Mouse (Mus musculus): ENCODE measurements around the gene Mbnl1.

Gene Mbnl1

DNA sequence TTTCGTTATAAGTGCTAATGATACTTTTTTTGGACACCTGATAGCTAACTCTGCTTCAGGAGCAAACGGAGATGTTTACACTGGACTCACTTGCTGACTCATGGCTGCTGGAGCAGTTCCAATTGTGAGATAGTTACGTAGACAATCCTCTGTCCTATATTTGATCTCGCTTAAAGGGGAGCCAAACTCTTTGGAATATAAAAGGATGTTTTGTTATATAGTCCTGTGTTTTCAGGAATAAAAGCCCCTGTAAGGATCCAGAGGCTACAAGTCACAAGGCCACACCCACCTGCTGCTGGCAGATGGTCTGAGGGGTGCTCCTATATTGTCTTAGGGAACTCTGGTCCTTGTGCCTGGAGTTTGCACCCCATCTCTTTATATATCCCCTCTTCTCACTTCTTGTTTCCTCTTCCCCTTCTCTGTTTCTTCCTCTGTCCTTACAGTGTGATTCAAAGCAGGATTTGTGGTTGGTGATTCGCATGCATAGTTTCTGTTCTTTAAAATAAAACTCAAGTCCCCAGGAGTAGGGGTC, 97.9 kb downstream of the Mbnl1 start:
- no peak for DNase-seq (ENCODE audit: low read depth)

DNA sequence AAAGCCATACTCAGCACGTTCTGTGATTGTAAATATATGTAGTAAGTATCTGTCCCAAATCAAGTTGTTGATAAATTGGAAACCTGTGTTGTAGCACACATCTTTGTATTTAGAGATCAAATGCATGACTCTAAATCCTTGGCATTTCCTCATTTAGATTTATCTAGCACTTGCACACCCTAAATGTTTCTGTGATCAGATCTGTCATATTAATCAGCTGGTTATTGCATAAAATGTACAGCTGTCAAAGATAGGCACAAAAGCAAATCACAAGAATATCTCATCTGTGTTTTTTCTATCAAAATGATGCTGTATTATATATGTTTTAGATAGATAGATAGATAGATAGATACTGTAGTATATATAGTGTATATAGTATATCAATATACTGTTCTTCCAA, 98.9 kb downstream of the Mbnl1 start:
- DNase-seq (ENCODE audit: low read depth) = no peak

DNA sequence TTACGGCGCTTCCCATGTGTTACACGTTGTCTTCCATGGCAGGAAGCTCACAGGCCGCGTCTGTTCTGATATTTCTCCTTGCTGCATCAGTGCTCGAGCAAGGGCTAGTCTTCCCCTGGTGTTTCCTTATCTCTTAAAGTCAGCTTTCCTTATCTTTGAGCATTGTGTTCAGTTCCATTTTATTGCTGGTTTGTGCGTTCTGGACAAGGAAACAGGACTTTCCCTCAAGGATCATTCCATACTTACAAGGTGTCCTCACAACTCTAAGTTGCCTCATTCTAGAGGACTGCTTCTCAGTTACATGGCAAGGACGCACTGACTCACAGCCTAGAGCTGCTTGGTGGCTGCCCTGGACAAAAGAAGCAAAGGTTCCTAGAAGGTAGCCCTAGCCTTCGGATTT, 101.6 kb downstream of the Mbnl1 start:
- DNase-seq (ENCODE audit: low read depth) = no peak

- DNase-seq (ENCODE audit: low read depth) = no peak
Observed at GRCm38 (mm10) chr3:60574849-60575524, 102.4 kb downstream of the Mbnl1 start.

- DNase-seq (ENCODE audit: low read depth) = no peak
Observed at GRCm38 (mm10) chr3:60575945-60576344, 103.3 kb downstream of the Mbnl1 start.

- no peak for DNase-seq (ENCODE audit: low read depth)
Observed at GRCm38 (mm10) chr3:60576366-60577046, 103.9 kb downstream of the Mbnl1 start.

DNA sequence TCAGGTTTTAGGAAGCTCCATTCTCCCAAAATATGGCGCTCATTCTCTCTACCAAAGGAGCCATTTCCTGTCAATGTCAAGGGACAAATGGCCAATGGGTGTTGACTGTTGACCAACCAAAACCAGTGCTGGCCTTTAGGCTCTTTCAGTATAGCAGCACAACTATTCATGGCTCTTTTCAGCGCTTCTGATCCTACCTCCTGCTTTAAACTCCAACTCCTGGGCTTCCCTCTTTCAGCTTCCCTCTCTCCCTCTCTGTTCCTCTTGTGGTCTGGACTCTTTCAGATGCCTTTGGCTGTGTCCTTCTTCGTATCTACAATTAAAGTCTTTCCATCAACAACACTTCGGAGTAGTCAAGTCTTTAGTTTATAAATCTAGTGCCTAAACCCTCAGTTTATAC, 107.2 kb downstream of the Mbnl1 start:
- no peak for DNase-seq (ENCODE audit: low read depth)

- no peak for DNase-seq (ENCODE audit: low read depth)
Observed at GRCm38 (mm10) chr3:60580699-60581098, 108.1 kb downstream of the Mbnl1 start.

DNA sequence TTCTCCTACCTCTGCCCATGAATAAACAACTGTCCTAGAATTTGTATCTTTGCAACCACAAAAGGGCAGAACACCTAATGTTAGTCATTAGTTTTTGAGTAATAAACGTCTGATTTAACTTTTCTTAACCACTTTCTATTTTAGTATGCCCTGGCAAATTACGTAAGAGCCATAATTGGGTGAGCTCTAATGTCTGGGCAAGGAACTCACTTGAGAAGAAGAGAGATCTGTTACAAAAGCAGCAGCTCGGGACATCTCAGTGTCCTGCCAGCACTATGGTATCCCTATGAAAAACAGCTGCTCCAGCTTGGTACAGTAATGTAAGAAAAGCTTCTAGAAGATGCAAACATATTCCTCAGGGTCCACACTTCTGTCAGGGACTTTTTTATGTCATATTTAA, 109.5 kb downstream of the Mbnl1 start:
- DNase-seq (ENCODE audit: low read depth) = no peak

DNA sequence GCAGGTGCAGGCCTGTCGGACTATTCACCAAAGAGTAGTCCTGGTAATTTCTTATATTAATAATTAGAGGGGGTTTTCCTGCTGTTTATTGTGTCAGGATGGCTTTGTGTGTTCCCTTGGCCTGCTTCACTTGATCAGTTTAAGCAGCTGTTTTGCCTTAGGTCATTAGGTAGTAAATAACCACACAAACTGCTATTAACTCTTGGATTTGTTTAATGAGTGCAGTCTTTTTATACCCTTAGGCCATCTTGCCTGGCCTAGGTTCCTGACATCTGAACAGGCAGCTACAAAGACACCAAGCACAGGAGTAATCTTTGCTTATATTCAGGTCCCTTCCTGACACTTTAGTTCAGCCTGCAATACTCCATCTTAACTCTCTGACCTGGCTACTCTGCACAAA, 110.0 kb downstream of the Mbnl1 start:
- DNase-seq (ENCODE audit: low read depth) = no peak

DNA sequence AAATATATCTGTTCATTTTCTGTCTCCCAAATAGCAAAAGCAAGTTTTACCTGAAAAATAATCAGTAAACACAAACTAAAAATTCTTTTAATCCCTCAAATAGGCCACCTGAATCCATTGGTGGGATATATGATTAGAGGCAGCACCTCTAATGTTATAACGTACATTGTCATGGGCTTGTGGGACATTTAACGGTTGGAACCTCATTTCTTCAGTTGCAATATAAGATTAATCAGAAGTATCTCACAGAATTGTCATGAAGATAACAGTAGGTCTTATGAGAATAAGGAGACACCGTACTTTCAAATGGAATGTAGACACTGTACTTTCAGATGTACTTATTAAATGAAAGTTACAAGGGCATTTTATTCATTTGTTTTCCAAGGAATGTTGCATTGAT, 112.1 kb downstream of the Mbnl1 start:
- DNase-seq (ENCODE audit: low read depth) = no peak

GRCm38 (mm10) chr3:60586046-60586445, 113.4 kb downstream of the Mbnl1 start:
- no peak for DNase-seq (ENCODE audit: low read depth)

- no peak for DNase-seq (ENCODE audit: low read depth)
Observed at GRCm38 (mm10) chr3:60587149-60587548, 114.5 kb downstream of the Mbnl1 start.

GRCm38 (mm10) chr3:60589361-60589760, 116.7 kb downstream of the Mbnl1 start:
- peak; percentile 74 for DNase-seq (ENCODE audit: low read depth)

DNA sequence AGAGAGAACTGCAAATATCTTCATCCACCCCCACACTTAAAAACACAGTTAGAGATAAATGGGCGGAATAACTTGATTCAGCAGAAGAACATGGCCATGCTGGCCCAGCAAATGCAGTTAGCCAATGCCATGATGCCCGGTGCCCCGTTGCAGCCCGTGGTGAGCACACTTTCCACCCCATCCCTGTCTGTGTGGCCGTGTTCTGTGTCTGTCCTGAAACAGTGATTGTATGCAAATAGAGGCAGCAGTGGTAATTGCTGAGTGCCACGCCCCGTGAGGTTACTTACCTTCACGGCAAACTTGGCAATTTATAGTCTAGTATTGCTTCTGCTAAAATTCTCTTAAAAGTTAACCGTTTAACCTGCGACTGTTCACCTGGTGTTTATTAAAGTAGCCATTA, 123.0 kb downstream of the Mbnl1 start:
- DNase-seq (ENCODE audit: low read depth) = no peak

GRCm38 (mm10) chr3:60596985-60597384, 124.4 kb downstream of the Mbnl1 start:
- DNase-seq (ENCODE audit: low read depth) = no peak

- no peak for DNase-seq (ENCODE audit: low read depth)
Observed at GRCm38 (mm10) chr3:60601686-60602085, 129.1 kb downstream of the Mbnl1 start.

GRCm38 (mm10) chr3:60602923-60603549, 130.4 kb downstream of the Mbnl1 start:
- peak; percentile 75 for DNase-seq (ENCODE audit: low read depth)

GRCm38 (mm10) chr3:60603637-60604036, 131.0 kb downstream of the Mbnl1 start:
- DNase-seq (ENCODE audit: low read depth) = no peak

- DNase-seq (ENCODE audit: low read depth) = no peak
Observed at GRCm38 (mm10) chr3:60604205-60604604, 131.6 kb downstream of the Mbnl1 start.

GRCm38 (mm10) chr3:60608952-60609403, 136.3 kb downstream of the Mbnl1 start:
- DNase-seq (ENCODE audit: low read depth) = no peak

DNA sequence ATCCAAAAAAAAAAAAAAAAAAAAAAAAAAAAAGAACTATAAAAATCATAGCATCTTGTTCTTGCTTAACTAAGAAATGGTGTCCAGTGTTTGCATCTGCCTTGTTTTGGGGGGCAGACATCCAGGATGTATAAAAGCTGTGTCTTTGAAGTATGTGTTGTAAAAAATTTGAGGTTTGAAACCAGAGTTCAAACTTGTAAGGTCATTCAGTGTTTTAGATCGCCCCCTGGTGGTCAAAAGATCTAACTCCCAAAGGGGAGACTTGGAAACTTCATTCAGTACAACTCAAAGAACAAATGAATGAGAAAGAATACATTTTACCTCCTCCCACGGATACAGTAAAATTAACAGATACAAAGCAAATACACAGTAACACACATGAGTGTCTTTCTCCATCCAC, 139.2 kb downstream of the Mbnl1 start:
- DNase-seq (ENCODE audit: low read depth) = no peak

- no peak for DNase-seq (ENCODE audit: low read depth)
Observed at GRCm38 (mm10) chr3:60613121-60613520, 140.5 kb downstream of the Mbnl1 start.

Measured in fibroblast of lung, adult 2 months (primary cell).